Mouse (Mus musculus): ENCODE data around the gene Olfr12.

The Olfr12 gene

GRCm38 (mm10) chr1:92641514-92642272 lies 24.1 kb downstream of the Olfr12 start, which contains the start of gene Cops9:
TSS of gene Cops9 (minus strand) at chr1:92641985.
- DNase-seq (ENCODE audit: low read depth), result peak; percentile 65

GRCm38 (mm10) chr1:92643691-92644090 lies 26.1 kb downstream of the Olfr12 start:
- no peak for DNase-seq (ENCODE audit: low read depth)

- DNase-seq (ENCODE audit: low read depth), result no peak
Observed at GRCm38 (mm10) chr1:92644916-92645315, 27.3 kb downstream of the Olfr12 start.

GRCm38 (mm10) chr1:92646111-92646510 lies 28.5 kb downstream of the Olfr12 start:
- DNase-seq (ENCODE audit: low read depth), result no peak

GRCm38 (mm10) chr1:92646601-92647000 lies 29.0 kb downstream of the Olfr12 start:
- no peak for DNase-seq (ENCODE audit: low read depth)

- DNase-seq (ENCODE audit: low read depth), result no peak
Observed at GRCm38 (mm10) chr1:92647026-92647425, 29.4 kb downstream of the Olfr12 start.

GRCm38 (mm10) chr1:92647752-92648151 lies 30.2 kb downstream of the Olfr12 start:
- no peak for DNase-seq (ENCODE audit: low read depth)

GRCm38 (mm10) chr1:92648197-92648596 lies 30.6 kb downstream of the Olfr12 start:
- DNase-seq (ENCODE audit: low read depth), result no peak

- no peak for DNase-seq (ENCODE audit: low read depth)
Observed at GRCm38 (mm10) chr1:92648673-92649072, 31.1 kb downstream of the Olfr12 start, which contains the start of gene Otos. TSS of gene Otos (minus strand) at chr1:92648841.

GRCm38 (mm10) chr1:92651467-92651866 lies 33.9 kb downstream of the Olfr12 start:
- peak; percentile 70 for DNase-seq (ENCODE audit: low read depth)

- no peak for DNase-seq (ENCODE audit: low read depth)
Observed at GRCm38 (mm10) chr1:92653179-92653578, 35.6 kb downstream of the Olfr12 start.

- DNase-seq (ENCODE audit: low read depth), result no peak
Observed at GRCm38 (mm10) chr1:92654676-92655075, 37.1 kb downstream of the Olfr12 start.

GRCm38 (mm10) chr1:92657025-92657820 lies 39.6 kb downstream of the Olfr12 start:
- DNase-seq (ENCODE audit: low read depth), result no peak

- DNase-seq (ENCODE audit: low read depth), result no peak
Observed at GRCm38 (mm10) chr1:92659392-92659791, 41.8 kb downstream of the Olfr12 start.

- no peak for DNase-seq (ENCODE audit: low read depth)
Observed at GRCm38 (mm10) chr1:92667106-92667505, 49.5 kb downstream of the Olfr12 start.

GRCm38 (mm10) chr1:92669430-92669829 lies 51.8 kb downstream of the Olfr12 start:
- no peak for DNase-seq (ENCODE audit: low read depth)

- no peak for DNase-seq (ENCODE audit: low read depth)
Observed at GRCm38 (mm10) chr1:92671326-92671725, 53.7 kb downstream of the Olfr12 start.
